Mouse (Mus musculus): ENCODE measurements at regions not wholly inside any gene's neighbourhood (a gene's known extent, or its start where the extent isn't known, plus 50 kb on each side); places are given as distances from the start of the nearest gene placed in this dataset.

- no peaks in the 10 kb centered on the region for H3K4me1 ChIP-seq (replicated peaks; ENCODE audit: low read depth, low read length)
- H3K36me3 ChIP-seq (ENCODE audit: insufficient read depth, low read length), result no peaks in the 10 kb centered on the region
- TF ChIP-seq CTCF (conservative IDR thresholded peaks at IDR 0.05; ENCODE audit: low read length) (no peak), POU5F1 (IDR thresholded peaks at IDR 0.05; ENCODE audit: borderline replicate concordance, low read length) (no peak), NANOG (IDR thresholded peaks at IDR 0.05; ENCODE audit: borderline replicate concordance, low read length) (no peak)
- H3K9me3 ChIP-seq (ENCODE audit: low read length), result peaks cover 39% of the 10 kb centered on the region
- H3K4me3 ChIP-seq (replicated peaks; ENCODE audit: low read length), result no peak overlapping the region
- no peaks in the 10 kb centered on the region for H3K27me3 ChIP-seq (ENCODE audit: insufficient read depth, low read length)
Measured at GRCm38 (mm10) chr15:94032957-94033356, 432.3 kb downstream of the Adamts20 start.

GRCm38 (mm10) chr15:94025996-94026696 is 430.5 kb upstream of the Prickle1 start:
- no peaks in the 10 kb centered on the region for H3K27me3 ChIP-seq (ENCODE audit: insufficient read depth, low read length)
- H3K36me3 ChIP-seq (ENCODE audit: insufficient read depth, low read length), result no peaks in the 10 kb centered on the region
- peaks cover 25% of the 10 kb centered on the region for H3K9me3 ChIP-seq (ENCODE audit: low read length)
- H3K4me1 ChIP-seq (replicated peaks; ENCODE audit: low read depth, low read length), result no peaks in the 10 kb centered on the region
- H3K4me3 ChIP-seq (replicated peaks; ENCODE audit: low read length), result no peak overlapping the region
- no peak for TF ChIP-seq CTCF (conservative IDR thresholded peaks at IDR 0.05; ENCODE audit: low read length)
- TF ChIP-seq NANOG (IDR thresholded peaks at IDR 0.05; ENCODE audit: borderline replicate concordance, low read length), result no peak
- TF ChIP-seq POU5F1 (IDR thresholded peaks at IDR 0.05; ENCODE audit: borderline replicate concordance, low read length), result no peak

- H3K27me3 ChIP-seq (ENCODE audit: insufficient read depth, low read length), result no peaks in the 10 kb centered on the region
- no peak overlapping the region for H3K4me3 ChIP-seq (replicated peaks; ENCODE audit: low read length)
- H3K36me3 ChIP-seq (ENCODE audit: insufficient read depth, low read length), result no peaks in the 10 kb centered on the region
- TF ChIP-seq POU5F1 (IDR thresholded peaks at IDR 0.05; ENCODE audit: borderline replicate concordance, low read length) (no peak), NANOG (IDR thresholded peaks at IDR 0.05; ENCODE audit: borderline replicate concordance, low read length) (no peak), CTCF (conservative IDR thresholded peaks at IDR 0.05; ENCODE audit: low read length) (no peak)
- H3K4me1 ChIP-seq (replicated peaks; ENCODE audit: low read depth, low read length), result no peaks in the 10 kb centered on the region
- H3K9me3 ChIP-seq (ENCODE audit: low read length), result peaks cover 18% of the 10 kb centered on the region
Measured at GRCm38 (mm10) chr15:94025239-94025971, 429.7 kb upstream of the Prickle1 start.

GRCm38 (mm10) chr15:94024806-94025205 is 429.1 kb upstream of the Prickle1 start:
- Histone ChIP-seq H3K36me3 (ENCODE audit: insufficient read depth, low read length) (no peaks in the 10 kb centered on the region), H3K4me1 (replicated peaks; ENCODE audit: low read depth, low read length) (no peaks in the 10 kb centered on the region), H3K27me3 (ENCODE audit: insufficient read depth, low read length) (no peaks in the 10 kb centered on the region), H3K4me3 (replicated peaks; ENCODE audit: low read length) (no peak overlapping the region), H3K9me3 (ENCODE audit: low read length) (peaks cover 13% of the 10 kb centered on the region; the same call in 1 of the 2 replicates)
- TF ChIP-seq POU5F1 (IDR thresholded peaks at IDR 0.05; ENCODE audit: borderline replicate concordance, low read length), result no peak
- no peak for TF ChIP-seq CTCF (conservative IDR thresholded peaks at IDR 0.05; ENCODE audit: low read length)
- TF ChIP-seq NANOG (IDR thresholded peaks at IDR 0.05; ENCODE audit: borderline replicate concordance, low read length), result no peak

GRCm38 (mm10) chr15:94024126-94024730 is 428.5 kb upstream of the Prickle1 start:
- Histone ChIP-seq H3K36me3 (ENCODE audit: insufficient read depth, low read length) (no peaks in the 10 kb centered on the region), H3K4me3 (replicated peaks; ENCODE audit: low read length) (no peak overlapping the region), H3K27me3 (ENCODE audit: insufficient read depth, low read length) (no peaks in the 10 kb centered on the region), H3K9me3 (ENCODE audit: low read length) (peaks cover 10% of the 10 kb centered on the region; the same call in 1 of the 2 replicates), H3K4me1 (replicated peaks; ENCODE audit: low read depth, low read length) (no peaks in the 10 kb centered on the region)
- TF ChIP-seq NANOG (IDR thresholded peaks at IDR 0.05; ENCODE audit: borderline replicate concordance, low read length), result no peak
- TF ChIP-seq CTCF (conservative IDR thresholded peaks at IDR 0.05; ENCODE audit: low read length), result no peak
- TF ChIP-seq POU5F1 (IDR thresholded peaks at IDR 0.05; ENCODE audit: borderline replicate concordance, low read length), result no peak

- Histone ChIP-seq H3K4me1 (replicated peaks; ENCODE audit: low read depth, low read length) (no peaks in the 10 kb centered on the region), H3K36me3 (ENCODE audit: insufficient read depth, low read length) (no peaks in the 10 kb centered on the region), H3K27me3 (ENCODE audit: insufficient read depth, low read length) (no peaks in the 10 kb centered on the region), H3K9me3 (ENCODE audit: low read length) (0 out of 2 replicates have a peak, but pooled peaks cover 7% of the 10 kb centered on the region), H3K4me3 (replicated peaks; ENCODE audit: low read length) (no peak overlapping the region)
- no peak for TF ChIP-seq NANOG (IDR thresholded peaks at IDR 0.05; ENCODE audit: borderline replicate concordance, low read length)
- TF ChIP-seq POU5F1 (IDR thresholded peaks at IDR 0.05; ENCODE audit: borderline replicate concordance, low read length), result no peak
- no peak for TF ChIP-seq CTCF (conservative IDR thresholded peaks at IDR 0.05; ENCODE audit: low read length)
Measured at GRCm38 (mm10) chr15:94023501-94023900, 427.8 kb upstream of the Prickle1 start.

- H3K4me1 ChIP-seq (replicated peaks; ENCODE audit: low read depth, low read length), result no peaks in the 10 kb centered on the region
- no peaks in the 10 kb centered on the region for H3K36me3 ChIP-seq (ENCODE audit: insufficient read depth, low read length)
- TF ChIP-seq POU5F1 (IDR thresholded peaks at IDR 0.05; ENCODE audit: borderline replicate concordance, low read length) (no peak), CTCF (conservative IDR thresholded peaks at IDR 0.05; ENCODE audit: low read length) (no peak), NANOG (IDR thresholded peaks at IDR 0.05; ENCODE audit: borderline replicate concordance, low read length) (no peak)
- H3K4me3 ChIP-seq (replicated peaks; ENCODE audit: low read length), result no peak overlapping the region
- no peaks in the 10 kb centered on the region for H3K27me3 ChIP-seq (ENCODE audit: insufficient read depth, low read length)
- H3K9me3 ChIP-seq (ENCODE audit: low read length), result no peaks in the 10 kb centered on the region
Measured at GRCm38 (mm10) chr15:94017814-94018213, 422.1 kb upstream of the Prickle1 start.

- H3K4me3 ChIP-seq (replicated peaks; ENCODE audit: low read length), result no peak overlapping the region
- no peaks in the 10 kb centered on the region for H3K36me3 ChIP-seq (ENCODE audit: insufficient read depth, low read length)
- no peaks in the 10 kb centered on the region for H3K4me1 ChIP-seq (replicated peaks; ENCODE audit: low read depth, low read length)
- no peaks in the 10 kb centered on the region for H3K27me3 ChIP-seq (ENCODE audit: insufficient read depth, low read length)
- TF ChIP-seq CTCF (conservative IDR thresholded peaks at IDR 0.05; ENCODE audit: low read length), result no peak
- no peak for TF ChIP-seq POU5F1 (IDR thresholded peaks at IDR 0.05; ENCODE audit: borderline replicate concordance, low read length)
- TF ChIP-seq NANOG (IDR thresholded peaks at IDR 0.05; ENCODE audit: borderline replicate concordance, low read length), result no peak
- H3K9me3 ChIP-seq (ENCODE audit: low read length), result no peaks in the 10 kb centered on the region
Measured at GRCm38 (mm10) chr15:94011499-94011898, 415.8 kb upstream of the Prickle1 start.

All from E14TG2a.4 (cell line).